Mouse (Mus musculus): ENCODE data around the gene Shisa7. TPM values are rescaled to one million over a fixed set of nuclear protein-coding genes. Genes with fewer than 3 reads are reported as not detected.

The Shisa7 gene
- total RNA-seq, 2 experiments from 2014 or later = not detected

GRCm38 (mm10) chr7:4776131-4776530, 68.4 kb downstream of the Shisa7 start:
- DNase-seq = no peak
- intact Hi-C loops (cut with DNase I) = no loop called here

Other genes with a start within 250 kb of the Shisa7 start
- gene Ptprh, start 240.7 kb downstream of the Shisa7 start, total RNA-seq (2021) = not detected
- 1 to 10 TPM; 2.5 to 3.2 TPM for gene Tmem86b, start 213.3 kb downstream of the Shisa7 start, total RNA-seq (2021)
- 10 to 100 TPM; 40.2 to 42.4 TPM for gene Ppp6r1, start 185.7 kb downstream of the Shisa7 start, total RNA-seq (2021)
- gene Hspbp1, start 159.6 kb downstream of the Shisa7 start, total RNA-seq (2021) = 10 to 100 TPM; 22.4 to 24.9 TPM
- 1 to 10 TPM in 1 of 2 experiments, under 1 TPM in 1; 0.54 to 1.6 TPM for gene Brsk1, start 154.1 kb downstream of the Shisa7 start, total RNA-seq (2021)
- not detected for gene Tmem150b, start 119.4 kb downstream of the Shisa7 start, total RNA-seq (2021)
- 10 to 100 TPM in 1 of 2 experiments, 1 to 10 TPM in 1; 9.7 to 10.5 TPM for gene Kmt5c, start 104.6 kb downstream of the Shisa7 start, total RNA-seq (2021)
- gene Cox6b2, start 91.6 kb downstream of the Shisa7 start, total RNA-seq (2021) = 1 to 10 TPM; 1.4 to 1.9 TPM
- gene Fam71e2, start 73.4 kb downstream of the Shisa7 start, total RNA-seq (2021) = not detected
- gene Il11, start 61.8 kb downstream of the Shisa7 start, total RNA-seq (2021) = not detected
- not detected for gene Tmem190, start 61.8 kb downstream of the Shisa7 start, total RNA-seq (2021)
- gene Tmem238, start 55.0 kb downstream of the Shisa7 start, total RNA-seq (2021) = 1 to 10 TPM; 7.9 to 9.5 TPM
- gene Rpl28, start 51.8 kb downstream of the Shisa7 start, total RNA-seq (2021) = 100 to 1,000 TPM; 431 to 514 TPM
- gene Ube2s, start 32.1 kb downstream of the Shisa7 start, total RNA-seq (2021) = 10 to 100 TPM; 70.3 to 83.7 TPM
- 1 to 10 TPM; 3.6 to 3.8 TPM for gene Isoc2b, start 25.6 kb upstream of the Shisa7 start, total RNA-seq (2021)
- 10 to 100 TPM; 21.0 to 28.3 TPM for gene Isoc2a, start 32.5 kb upstream of the Shisa7 start, total RNA-seq (2021)
- gene Gm36210, start 61.8 kb upstream of the Shisa7 start, total RNA-seq (2021) = under 1 TPM; 0.20 TPM
- gene Zfp628, start 70.5 kb upstream of the Shisa7 start, total RNA-seq (2021) = 1 to 10 TPM; 8.9 TPM
- gene Nat14, start 77.3 kb upstream of the Shisa7 start, total RNA-seq (2021) = 1 to 10 TPM; 2.5 to 3.2 TPM
- 10 to 100 TPM in 1 of 2 experiments, 1 to 10 TPM in 1; 8.8 to 11.1 TPM for gene Ssc5d, start 81.1 kb upstream of the Shisa7 start, total RNA-seq (2021)
- 10 to 100 TPM; 30.5 to 35.8 TPM for gene Sbk2, start 119.7 kb upstream of the Shisa7 start, total RNA-seq (2021)
- 1 to 10 TPM; 1.6 to 1.7 TPM for gene Sbk3, start 126.5 kb upstream of the Shisa7 start, total RNA-seq (2021)
- gene Zfp579, start 151.5 kb upstream of the Shisa7 start, total RNA-seq (2021) = 1 to 10 TPM; 7.8 to 9.5 TPM
- 1 to 10 TPM; 6.9 TPM for gene Zfp524, start 169.7 kb upstream of the Shisa7 start, total RNA-seq (2021)
- 10 to 100 TPM; 20.7 to 22.7 TPM for gene Fiz1, start 170.0 kb upstream of the Shisa7 start, total RNA-seq (2021)
- not detected for gene Gm44973, start 170.8 kb upstream of the Shisa7 start, total RNA-seq (2021)
- 10 to 100 TPM; 11.0 to 13.0 TPM for gene Zfp865, start 175.7 kb upstream of the Shisa7 start, total RNA-seq (2021)
- gene Ccdc106, start 175.9 kb upstream of the Shisa7 start, total RNA-seq (2021) = under 1 TPM in 1 of 2 experiments, not detected in 1; 0.20 TPM
- under 1 TPM in 1 of 2 experiments, not detected in 1; 0.42 TPM for gene 4632433K11Rik, start 189.4 kb upstream of the Shisa7 start, total RNA-seq (2021)
- 1 to 10 TPM; 2.2 to 3.9 TPM for gene Zfp784, start 193.8 kb upstream of the Shisa7 start, total RNA-seq (2021)
- gene Zfp580, start 206.8 kb upstream of the Shisa7 start, total RNA-seq (2021) = 1 to 10 TPM; 2.9 to 3.3 TPM
- 10 to 100 TPM; 38.0 to 48.3 TPM for gene U2af2, start 217.4 kb upstream of the Shisa7 start, total RNA-seq (2021)
- 100 to 1,000 TPM; 149 to 152 TPM for gene Epn1, start 235.5 kb upstream of the Shisa7 start, total RNA-seq (2021)